Mouse (Mus musculus): Measurements from ENCODE around the gene Cdk11b.

DNA sequence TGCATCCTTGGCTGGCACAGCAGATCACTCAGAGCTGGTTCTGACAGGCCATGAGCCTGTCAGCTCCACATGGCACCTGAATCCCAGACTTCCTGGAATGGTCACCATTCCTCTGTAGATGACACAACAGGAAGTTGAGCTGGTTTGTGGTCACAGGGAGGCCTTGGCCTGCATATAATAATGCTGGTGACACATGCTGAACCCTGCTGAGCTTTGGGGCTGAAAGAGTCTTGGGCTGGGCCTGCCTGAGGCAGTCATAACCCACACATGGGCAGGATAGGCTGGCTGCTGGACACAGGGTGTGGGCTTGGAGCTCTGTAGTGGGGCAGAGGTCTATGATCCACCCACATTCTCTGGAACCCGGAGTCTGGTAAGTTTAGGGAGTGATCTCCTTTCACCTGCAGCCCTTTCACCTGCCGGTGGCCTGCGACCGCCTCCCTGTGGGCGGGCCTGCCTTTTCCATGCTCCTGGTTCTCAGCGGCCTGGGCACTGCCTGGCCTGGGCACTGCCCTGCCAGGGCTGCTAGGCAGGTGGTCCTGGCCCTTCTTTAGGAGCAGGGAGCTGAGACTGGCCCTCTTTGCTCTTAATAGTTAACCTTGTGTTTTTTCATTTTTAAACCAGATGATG lies 42.3 kb upstream of the Cdk11b start:
- TF ChIP-seq CTCF (IDR thresholded peaks at IDR 0.05; ENCODE audit: borderline replicate concordance, insufficient read depth, low read depth, low read length) (no peak), POLR2A (IDR thresholded peaks at IDR 0.05; ENCODE audit: borderline replicate concordance, insufficient read depth, low read length) (no peak)
